ENCODE assay signal across 9 mouse cellular contexts in the genomic region with DNA sequence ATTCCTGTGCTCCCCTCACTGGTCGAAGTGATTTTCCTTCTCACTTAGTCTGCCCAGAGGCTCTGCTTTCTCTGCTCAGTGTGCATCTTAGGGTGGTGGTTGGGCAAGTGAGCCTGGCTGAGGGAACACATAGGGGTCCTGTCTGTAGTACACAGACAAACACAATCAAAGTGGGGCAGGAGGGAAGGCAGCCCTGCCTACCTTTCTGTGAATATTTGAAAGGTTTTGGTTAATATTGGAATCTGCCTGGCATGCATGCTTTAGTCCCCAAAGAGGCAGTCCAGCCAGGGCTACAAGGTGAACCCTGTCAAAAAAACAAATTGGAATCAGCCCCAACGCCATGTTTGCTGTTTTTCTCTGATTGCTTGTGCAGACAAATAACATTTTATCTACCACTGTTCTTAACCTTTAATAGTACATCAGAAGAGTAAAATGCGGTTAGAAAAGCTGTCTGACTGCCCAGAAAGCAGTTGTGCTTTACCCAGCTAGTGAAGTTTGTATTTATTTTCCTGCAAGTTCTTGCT. TPM values are rescaled to one million over a fixed set of nuclear protein-coding genes. Genes with fewer than 3 reads are reported as not detected.
A peak's percentile ranks its signal among the peaks of the same experiment; 100 is the strongest.
DNase-seq lines count a peak whose midpoint lies in the region; ATAC-seq lines count a peak whose summit lies in the region.
"Had no signal": no experiment of that assay in that cellular context is flagged by ENCODE, and none has a peak within 500 bp of the region (broad histone marks: within the 10 kb centered on the region; RNA-seq: fewer than 3 reads in every experiment).

No protein-coding gene starts in this region.

- H3K9ac ChIP-seq in heart, embryonic 13.5 days: peak overlapping the region; percentile 57
- H3K9ac ChIP-seq in midbrain, embryonic 16.5 days (ENCODE audit: low read depth, low read length): no peak overlapping the region
- no peak overlapping the region for H3K9ac ChIP-seq in stomach, embryonic 15.5 days
- H3K9ac ChIP-seq: lung, embryonic 14.5 days had no signal

- H3K9me3 ChIP-seq in heart, embryonic 13.5 days: no peaks in the 10 kb centered on the region
- H3K9me3 ChIP-seq in midbrain, embryonic 10.5 days (replicated peaks): no peaks in the 10 kb centered on the region
- no peaks in the 10 kb centered on the region for H3K9me3 ChIP-seq in midbrain, embryonic 16.5 days (replicated peaks; ENCODE audit: control insufficient read depth, low read length, poor library complexity, severe bottlenecking)
- no peaks in the 10 kb centered on the region for H3K9me3 ChIP-seq in stomach, embryonic 15.5 days

- H3K4me2 ChIP-seq in heart, embryonic 13.5 days: peak overlapping the region; percentile 39
- no peak overlapping the region for H3K4me2 ChIP-seq in midbrain, embryonic 16.5 days (ENCODE audit: low read length)
- no peak overlapping the region for H3K4me2 ChIP-seq in stomach, embryonic 15.5 days
- H3K4me2 ChIP-seq: lung, embryonic 14.5 days had no signal

- WGBS in heart, embryonic 13.5 days: 54% methylated on average over 3 of the region's 3 CpGs
- 76% methylated on average over 3 of the region's 3 CpGs for WGBS in midbrain, embryonic 10.5 days
- WGBS in midbrain, embryonic 16.5 days: 74% methylated on average over 3 of the region's 3 CpGs
- WGBS in stomach, embryonic 15.5 days: 50% methylated on average over 3 of the region's 3 CpGs

- H3K27ac ChIP-seq in heart, embryonic 13.5 days (replicated peaks): peak overlapping the region; percentile 68
- peak overlapping the region; percentile 52; the same call in 1 of the 2 replicates for H3K27ac ChIP-seq in midbrain, embryonic 10.5 days (replicated peaks)
- no peak overlapping the region; the same call in 1 of the 2 replicates for H3K27ac ChIP-seq in midbrain, embryonic 16.5 days (ENCODE audit: low read length)
- H3K27ac ChIP-seq in stomach, embryonic 15.5 days: 0 out of 2 replicates have a peak overlapping the region, but pooled peaks have one; percentile 0

- no peak for DNase-seq in heart, postnatal 4 days
- DNase-seq in midbrain, embryonic 10.5 days (ENCODE audit: low spot score): no peak
- DNase-seq in kidney, adult 9 months: peak; percentile 81
- DNase-seq in layer of hippocampus, adult 9-11 months: no peak
- no peak for DNase-seq in adrenal gland, postnatal 4 days (ENCODE audit: low spot score in 2 of 2)

- H3K36me3 ChIP-seq in heart, embryonic 13.5 days: no peaks in the 10 kb centered on the region; the same call in 1 of the 2 replicates
- H3K36me3 ChIP-seq in midbrain, embryonic 10.5 days: peaks cover 14% of the 10 kb centered on the region
- no peaks in the 10 kb centered on the region for H3K36me3 ChIP-seq in midbrain, embryonic 16.5 days (ENCODE audit: control insufficient read depth, insufficient read depth, low read length)
- no peaks in the 10 kb centered on the region for H3K36me3 ChIP-seq in stomach, embryonic 15.5 days

- H3K27me3 ChIP-seq in heart, embryonic 13.5 days (replicated peaks): no peaks in the 10 kb centered on the region
- H3K27me3 ChIP-seq in midbrain, embryonic 10.5 days (ENCODE audit: low read depth, poor library complexity, severe bottlenecking): no peaks in the 10 kb centered on the region
- H3K27me3 ChIP-seq in midbrain, embryonic 16.5 days (ENCODE audit: control insufficient read depth, insufficient read depth, low read depth, low read length): no peaks in the 10 kb centered on the region
- no peaks in the 10 kb centered on the region for H3K27me3 ChIP-seq in stomach, embryonic 15.5 days (replicated peaks)

- peaks cover 45% of the 10 kb centered on the region for H3K4me1 ChIP-seq in heart, embryonic 13.5 days
- peaks cover 30% of the 10 kb centered on the region for H3K4me1 ChIP-seq in midbrain, embryonic 10.5 days
- H3K4me1 ChIP-seq in midbrain, embryonic 16.5 days (ENCODE audit: control insufficient read depth, insufficient read depth, low read length): peaks cover 16% of the 10 kb centered on the region
- H3K4me1 ChIP-seq in stomach, embryonic 15.5 days: peaks cover 19% of the 10 kb centered on the region

- no peak overlapping the region for H3K4me3 ChIP-seq in heart, embryonic 13.5 days
- no peak overlapping the region for H3K4me3 ChIP-seq in midbrain, embryonic 10.5 days
- H3K4me3 ChIP-seq in midbrain, embryonic 16.5 days (ENCODE audit: low read depth, low read length): no peak overlapping the region
- no peak overlapping the region for H3K4me3 ChIP-seq in stomach, embryonic 15.5 days (replicated peaks)

- ATAC-seq in heart, embryonic 13.5 days (ENCODE audit: extremely low read depth, insufficient number of reproducible peaks, low FRiP score, low TSS enrichment): no peak
- no peak for ATAC-seq in midbrain, embryonic 16.5 days
- ATAC-seq in stomach, embryonic 15.5 days (ENCODE audit: insufficient read depth, low FRiP score, low read depth): no peak

RNA-seq across cellular contexts. Expression of gene Ncoa3, which starts 42.6 kb away (rescaled TPM):
- 10.5 and 11.2 TPM in 2 replicates for polyA plus RNA-seq in heart, embryonic 13.5 days (2015; fragmentation: Nextera tagmentation; extraction: Ambion mirVana)
- 10 to 100 TPM; 21.2 to 23.2 TPM for total RNA-seq in heart, postnatal 4 days (2021)
- polyA plus RNA-seq in midbrain, embryonic 10.5 days (2016; fragmentation: Nextera tagmentation; extraction: Ambion mirVana): 15.2 and 15.9 TPM in 2 replicates
- polyA plus RNA-seq in midbrain, embryonic 16.5 days (2015; fragmentation: Nextera tagmentation; extraction: Ambion mirVana): 15.5 and 16.0 TPM in 2 replicates
- 12.9 and 14.1 TPM in 2 replicates for polyA plus RNA-seq in stomach, embryonic 15.5 days (2015; fragmentation: Nextera tagmentation; extraction: Ambion mirVana)
- 10 to 100 TPM; 33.8 to 37.8 TPM for total RNA-seq in adrenal gland, postnatal 4 days (2021)
